Mouse (Mus musculus) heart, adult 9 months (tissue): ENCODE measurements around the gene Clec12b.
A peak's percentile ranks its signal among the peaks of the same experiment; 100 is the strongest.
"Not testable (repeated sequence)": the region's sequence is repeated elsewhere in the genome, so short reads cannot be mapped to it uniquely, and the experiment has no call there.

Experiments used
- DNase-seq, 2 experiments: peaks; one replicate each; pipeline ENCODE4 v3.0.0; 2022; ENCODE audit warnings: low spot score in 2 of 2

Clec12b gene

DNA sequence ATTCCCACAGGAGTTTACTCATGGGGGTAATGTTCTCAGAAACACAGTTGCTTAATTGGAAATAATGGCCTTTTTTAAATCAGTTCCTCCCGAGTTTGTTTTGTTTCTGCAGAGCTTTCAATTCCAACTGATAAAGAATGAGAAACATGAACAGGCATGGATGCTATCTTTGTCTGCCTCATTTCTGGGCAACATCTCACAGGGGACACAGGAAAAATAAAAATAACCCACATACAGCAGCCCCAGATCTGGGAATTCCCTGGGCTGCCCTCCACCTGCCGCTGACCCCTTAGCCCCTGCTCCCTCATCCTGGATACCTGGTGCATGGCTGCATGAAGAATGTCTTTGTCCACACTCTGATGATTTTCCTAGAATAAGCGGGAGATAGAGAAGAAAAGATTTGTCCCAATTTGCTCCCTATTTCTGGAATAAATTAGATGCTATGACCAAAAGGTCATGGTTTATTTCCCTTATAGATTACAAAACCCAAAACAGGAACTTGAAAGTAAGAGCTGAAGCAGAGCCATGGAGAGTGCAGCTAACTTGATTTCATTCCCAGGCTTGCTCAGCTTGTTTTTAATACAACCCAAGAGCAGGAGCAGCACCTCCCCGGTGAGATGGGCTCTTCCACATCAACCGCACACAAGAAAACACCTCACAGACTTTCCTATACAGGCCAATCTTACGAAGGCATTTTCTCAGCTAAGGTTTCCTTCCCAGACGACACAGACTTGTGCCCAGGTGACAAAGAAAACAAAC lies 16.1 kb downstream of the Clec12b start:
- DNase-seq: no peak

DNA sequence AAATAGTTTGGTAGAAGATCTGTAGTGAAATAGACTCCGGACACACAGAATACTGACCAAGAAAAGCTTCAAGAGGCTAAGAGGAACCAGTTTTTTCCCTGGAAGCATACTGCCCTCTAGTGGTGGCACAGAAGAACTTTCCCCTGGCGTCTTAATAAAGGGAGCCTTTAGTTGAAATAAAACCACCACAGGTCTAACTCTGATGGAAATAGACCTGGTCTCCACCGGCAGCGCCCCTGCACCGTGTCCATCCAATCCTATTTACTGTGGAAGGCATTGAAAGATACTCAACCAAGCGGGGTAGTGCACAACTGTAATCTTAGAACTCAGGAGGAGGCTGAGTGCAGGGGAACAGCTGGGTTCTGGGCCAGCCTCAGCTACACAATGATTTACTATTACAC lies 19.7 kb downstream of the Clec12b start:
- peak in 1 of 2 experiments; percentile 26 for DNase-seq

DNA sequence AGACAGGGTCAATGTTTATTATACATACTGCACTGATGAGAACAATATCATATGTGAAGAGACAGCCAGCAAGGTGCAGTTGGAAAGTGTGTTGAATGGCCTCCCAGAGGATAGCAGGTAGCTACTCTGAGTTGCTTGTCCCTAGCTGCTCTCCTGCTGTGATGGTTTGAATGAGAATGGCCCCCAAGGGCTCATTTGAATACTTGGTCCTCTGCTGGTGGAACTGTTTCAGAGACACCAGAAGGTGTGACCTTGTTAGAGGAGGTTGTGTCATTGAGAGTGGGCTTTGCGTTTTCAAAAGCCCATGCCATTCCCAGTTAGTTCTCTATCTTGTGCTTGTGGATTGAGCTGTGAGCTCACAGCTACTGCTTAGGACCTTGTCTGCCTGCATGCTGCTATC lies 21.7 kb downstream of the Clec12b start:
- no peak for DNase-seq

DNA sequence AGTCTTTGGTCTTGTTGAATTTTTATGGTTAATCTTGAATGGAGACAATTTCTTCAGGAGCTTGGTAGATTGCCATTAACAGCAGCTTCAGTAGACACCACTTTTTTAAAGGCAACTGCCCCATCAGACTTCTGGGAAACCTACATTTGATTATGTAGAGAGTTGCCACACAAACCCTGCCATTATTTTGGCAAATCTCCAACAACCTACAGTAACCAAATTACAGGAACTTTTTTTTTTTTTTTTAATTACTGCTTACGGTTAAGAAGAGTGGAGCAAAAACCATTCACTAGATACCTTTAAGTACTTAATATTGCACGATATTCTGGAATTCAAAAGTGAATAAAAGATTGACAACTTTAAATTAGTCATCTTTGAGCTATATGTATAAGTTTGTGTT lies 26.2 kb downstream of the Clec12b start:
- DNase-seq: no peak

DNA sequence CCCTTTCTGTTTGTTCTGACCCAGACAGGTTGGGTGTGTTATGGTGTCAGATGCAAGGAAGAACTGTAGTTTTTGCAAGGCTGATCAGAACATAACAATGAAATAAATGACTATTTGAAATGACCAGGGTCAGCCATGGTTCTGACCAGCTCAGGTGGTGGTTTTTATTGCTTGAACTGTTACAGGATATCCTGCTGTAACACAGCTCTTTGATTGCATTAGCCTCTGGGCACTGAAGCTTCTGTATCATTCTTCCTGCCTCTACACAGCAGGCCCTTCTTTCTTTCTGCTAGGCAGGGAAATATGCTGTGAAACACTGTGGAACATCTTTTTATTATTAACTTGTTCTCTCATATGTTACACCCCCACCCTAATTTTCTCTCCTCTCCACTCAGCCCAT lies 29.2 kb downstream of the Clec12b start:
- no peak for DNase-seq

DNA sequence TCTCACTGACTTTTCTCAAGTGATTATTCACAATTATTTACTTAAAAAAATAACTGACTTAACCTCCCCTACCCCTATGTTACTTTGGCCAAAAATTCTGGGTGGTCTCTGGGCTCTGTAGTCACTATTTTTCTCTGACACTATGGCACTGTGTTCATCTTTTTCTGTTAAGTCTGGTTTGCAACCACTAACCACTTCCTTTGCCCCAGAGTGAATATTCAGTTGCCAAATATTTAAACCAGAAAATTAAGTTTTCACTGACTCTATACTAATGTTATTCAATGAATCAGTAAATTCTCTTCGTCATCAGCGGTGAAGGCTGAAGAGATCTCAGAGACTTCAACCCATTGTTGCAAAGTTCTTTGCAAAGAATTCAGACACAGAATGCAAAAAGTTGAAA lies 29.9 kb downstream of the Clec12b start:
- DNase-seq: no peak

DNA sequence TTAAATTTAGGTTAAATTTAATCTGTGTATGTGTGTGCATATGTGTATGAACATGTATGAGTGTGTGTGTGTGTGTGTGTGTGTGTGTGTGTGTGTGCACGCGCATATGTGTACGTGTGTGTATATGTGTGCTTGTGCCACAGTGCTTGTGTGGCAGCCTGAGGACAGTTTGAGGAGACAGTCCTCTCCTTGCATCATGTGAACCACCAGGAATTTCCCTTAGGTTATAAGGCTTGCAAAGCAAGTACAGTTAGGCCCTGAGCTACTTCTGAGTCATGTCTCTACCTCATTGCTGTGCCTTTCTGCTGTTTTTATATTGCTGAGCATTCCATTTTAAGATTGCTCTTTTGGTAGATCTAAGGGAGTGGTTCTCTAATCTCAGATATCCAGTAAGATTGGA lies 34.6 kb downstream of the Clec12b start:
- DNase-seq: no peak

DNA sequence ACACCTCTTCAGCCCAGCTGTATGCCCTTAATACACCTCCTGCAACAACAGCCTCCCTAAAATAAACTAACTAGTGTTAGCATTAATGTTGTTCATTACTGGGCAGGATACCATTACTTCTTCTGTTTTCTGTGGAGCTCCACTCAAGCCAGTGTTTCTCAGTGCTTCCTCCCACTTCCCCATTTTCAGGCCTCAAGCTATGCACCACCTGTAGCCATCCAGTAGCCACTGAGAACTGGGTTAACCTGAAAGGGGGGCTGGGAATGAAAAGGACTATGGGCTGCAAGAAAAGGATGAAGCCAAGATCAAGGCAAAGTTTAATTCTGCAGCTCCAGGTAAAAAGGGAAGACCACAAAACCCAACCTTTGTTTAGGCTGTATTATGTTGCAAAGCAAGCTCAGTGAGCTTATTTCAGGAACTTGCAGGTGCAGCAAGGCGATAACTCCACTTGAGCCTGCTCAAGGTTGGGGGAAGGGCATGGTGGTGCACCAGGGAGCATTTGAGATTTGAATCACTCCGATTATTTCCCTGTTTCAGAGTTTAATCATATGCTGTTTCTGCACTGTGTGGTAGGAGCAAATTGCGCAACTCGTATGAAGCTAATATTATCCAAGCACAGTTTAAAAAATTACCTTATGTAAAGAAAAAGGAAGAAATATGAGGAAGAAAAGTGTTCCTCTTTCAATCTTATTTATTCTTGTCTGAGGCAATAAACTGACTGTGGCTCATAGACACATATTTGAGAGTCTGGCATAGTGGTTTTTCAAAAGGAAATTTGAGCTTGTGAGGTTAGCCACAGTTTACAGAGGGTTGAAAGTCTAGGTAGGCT lies 35.9 kb downstream of the Clec12b start:
- DNase-seq: peak in 1 of 2 experiments; percentile 47

DNA sequence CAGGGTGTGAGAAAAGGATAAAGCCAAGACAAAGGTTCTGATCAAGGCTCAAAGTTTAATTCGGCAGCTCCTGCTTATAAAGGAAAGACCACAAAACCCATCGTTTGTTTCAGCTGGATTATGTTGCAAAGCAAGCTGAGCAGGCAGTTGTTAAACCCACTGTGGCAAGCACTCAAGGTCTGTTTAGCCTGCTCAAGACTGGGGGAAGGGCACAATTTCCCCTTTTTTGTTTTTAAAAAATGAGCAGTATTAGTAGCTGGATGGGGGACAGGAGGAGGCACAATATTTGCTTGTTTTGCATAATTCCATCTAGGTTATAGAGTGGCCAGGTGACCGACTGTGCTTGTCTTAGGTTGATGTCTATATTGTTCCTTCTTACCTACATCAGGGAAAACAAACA lies 41.3 kb downstream of the Clec12b start:
- DNase-seq: no peak

DNA sequence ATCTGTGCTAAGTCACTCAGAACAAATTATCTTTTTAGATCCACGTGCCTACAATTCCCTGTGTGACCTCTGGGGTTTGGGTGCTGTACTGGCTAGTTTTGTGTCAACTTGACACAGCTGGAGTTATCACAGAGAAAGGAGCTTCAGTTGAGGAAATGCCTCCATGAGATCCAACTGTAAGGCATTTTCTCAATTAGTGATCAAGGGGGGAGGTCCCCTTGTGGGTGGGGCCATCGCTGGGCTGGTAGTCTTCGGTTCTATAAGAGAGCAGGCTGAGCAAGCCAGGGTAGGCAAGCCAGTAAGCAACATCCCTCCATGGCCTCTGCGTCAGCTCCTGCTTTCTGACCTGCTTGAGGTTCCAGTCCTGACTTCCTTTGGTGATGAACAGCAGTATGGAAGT lies 43.3 kb downstream of the Clec12b start, which contains the start of gene Clec12a:
Gene Clec12a (plus strand): TSS at position 301 of the 400 bp plus-strand sequence.
- not testable (repeated sequence) for DNase-seq

DNA sequence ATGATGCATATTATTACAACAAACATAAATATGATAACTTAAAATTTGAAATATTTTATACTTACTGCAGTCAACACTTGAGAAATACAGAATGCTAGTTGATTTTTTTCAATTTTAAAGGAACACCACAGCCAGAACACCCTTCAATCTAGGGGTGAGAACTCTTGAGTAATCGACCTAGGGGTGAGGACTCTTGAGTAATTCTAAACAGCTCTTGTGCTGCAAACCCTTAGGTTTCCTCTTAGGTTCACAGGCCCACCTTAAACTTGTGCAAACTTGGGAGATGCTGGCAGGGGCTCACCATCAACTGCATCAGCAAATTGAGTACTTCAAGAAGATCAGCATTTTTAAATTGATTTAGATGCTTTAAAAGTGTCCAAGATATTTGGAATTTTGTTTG lies 47.9 kb downstream of the Clec12b start:
- no peak for DNase-seq

DNA sequence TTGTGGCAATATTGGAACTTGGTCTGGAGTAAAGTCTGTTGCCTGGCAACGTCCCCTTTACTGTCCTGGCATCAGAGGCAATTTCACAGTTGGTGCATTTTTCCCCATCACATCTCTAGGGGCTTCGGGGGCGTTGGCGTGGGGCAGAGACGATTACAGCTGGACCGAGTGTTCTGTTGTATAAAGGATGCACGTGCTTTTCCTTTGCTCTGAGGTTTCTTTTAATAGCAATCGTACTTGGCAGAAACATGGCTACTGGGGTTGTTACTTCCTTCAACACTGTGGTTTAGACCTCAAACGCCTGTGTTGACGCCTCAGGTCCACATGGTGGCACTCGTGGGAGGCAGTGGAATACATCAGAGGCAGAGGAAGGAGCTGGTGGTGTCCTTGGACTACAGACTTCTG lies 52.0 kb downstream of the Clec12b start:
- DNase-seq: peak; percentile 51 to 65

DNA sequence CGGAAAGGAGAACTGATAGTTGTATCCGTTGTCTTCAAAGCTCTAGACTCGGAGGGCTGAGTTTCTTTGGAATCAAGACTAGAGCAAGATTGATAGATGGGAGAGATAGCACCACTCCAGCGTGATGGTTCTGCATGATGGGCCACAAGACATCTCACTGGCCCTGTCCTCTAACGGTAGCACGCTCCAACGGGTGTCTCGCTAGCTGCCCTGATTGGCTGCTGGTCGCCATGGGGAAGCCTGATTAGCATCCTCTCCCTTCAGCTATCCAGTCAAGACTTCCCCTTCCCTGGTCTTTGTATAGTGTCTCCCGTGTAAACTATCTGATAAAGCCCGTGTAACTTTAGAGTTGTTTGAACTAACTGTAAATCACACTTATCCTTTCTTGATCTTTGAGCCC lies 54.1 kb downstream of the Clec12b start, which contains the start of gene 4922502D21Rik:
Gene 4922502D21Rik (minus strand): TSS at position 187 of the 400 bp plus-strand sequence.
- no peak for DNase-seq

DNA sequence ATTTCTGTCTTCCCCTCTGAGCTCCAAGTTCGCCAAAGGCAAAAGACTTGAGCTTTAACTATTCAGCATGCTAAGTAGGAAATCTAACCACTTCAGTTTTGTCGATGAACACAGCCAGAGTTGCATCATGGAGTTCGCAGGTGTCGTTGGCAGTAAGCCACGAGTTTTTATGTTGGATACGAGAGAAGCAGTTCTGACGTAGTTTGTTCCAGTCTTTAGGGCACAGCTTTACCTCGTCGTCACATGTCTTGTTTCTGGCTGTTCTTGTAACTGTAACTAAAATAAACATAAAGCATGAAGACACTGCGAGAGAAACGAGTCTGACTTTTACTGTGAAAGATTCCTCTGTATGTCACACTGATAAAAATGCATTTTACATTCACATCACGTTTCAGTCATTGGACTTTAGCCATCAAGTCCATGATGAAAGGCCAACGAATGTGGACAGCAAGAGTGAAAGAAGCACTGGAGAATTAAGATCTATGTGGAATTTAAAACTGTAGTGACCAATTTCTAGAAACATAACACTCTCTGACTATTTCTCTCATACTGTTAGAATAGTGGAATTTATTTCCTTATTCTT lies 59.0 kb downstream of the Clec12b start:
- DNase-seq: no peak

DNA sequence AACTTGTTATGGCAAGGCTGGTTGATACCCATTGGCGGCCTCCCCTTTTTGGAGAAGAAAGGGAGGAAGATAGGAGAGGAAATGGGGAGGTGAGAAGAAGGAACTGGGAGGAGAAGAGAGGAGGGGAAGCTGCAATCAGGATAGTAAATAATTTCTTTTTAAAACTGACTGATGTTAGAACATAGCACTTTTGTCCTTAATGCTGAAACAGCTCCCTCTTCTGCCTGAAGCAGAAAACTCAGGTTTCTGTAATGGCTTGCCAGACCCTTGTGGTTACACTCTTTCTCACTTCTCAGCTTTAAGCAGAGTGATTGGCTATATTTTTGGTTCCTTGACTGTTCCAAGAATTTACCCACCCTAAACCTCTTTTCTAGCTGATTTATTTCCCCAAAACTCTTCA lies 59.7 kb downstream of the Clec12b start:
- no peak for DNase-seq
